Mouse (Mus musculus) G1E-ER4 (cell line): ENCODE measurements around the gene Ms4a4c. TPM values are rescaled to one million over a fixed set of nuclear protein-coding genes. Genes with fewer than 3 reads are reported as not detected.
"Not testable (repeated sequence)": the region's sequence is repeated elsewhere in the genome, so short reads cannot be mapped to it uniquely, and the experiment has no call there.

Experiments
- GATA1 ChIP-seq: IDR thresholded peaks from one replicate; pipeline ENCODE4 v1.8.0; 2012; ENCODE audit warnings: low read length, inconsistent platforms
- polyA plus RNA-seq: library from polyadenylated mRNA; stranded (reverse); fragments of >175 nt; gene quantifications from 2 replicates; pipeline ENCODE4 v1.2.3, GENCODE M21; 2012

The Ms4a4c gene
- polyA plus RNA-seq, 1 experiment = not detected

DNA sequence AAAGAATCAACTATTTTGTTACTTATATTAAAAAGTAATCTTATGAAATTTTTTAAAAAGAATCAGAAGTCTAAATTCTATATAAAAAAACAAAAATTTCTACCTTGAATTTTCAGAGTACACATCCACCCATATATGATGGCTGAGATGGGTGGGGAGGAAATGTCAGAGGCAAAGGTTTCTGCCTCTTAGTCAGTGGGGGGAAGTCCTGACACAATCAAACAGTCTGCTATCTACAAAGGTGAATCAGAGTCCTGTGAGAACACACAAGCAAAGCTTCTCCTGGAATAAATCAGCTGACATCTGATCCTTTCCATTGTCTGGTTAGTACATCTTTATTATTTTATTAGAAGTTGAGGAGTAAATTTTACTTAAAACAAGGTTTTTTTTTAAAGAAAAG is 38.8 kb downstream of the Ms4a4c start, which contains the start of gene Ms4a4b:
Gene Ms4a4b, plus strand, starts transcription at position 216 of the 400 bp plus-strand sequence.
- no peak for TF ChIP-seq GATA1

DNA sequence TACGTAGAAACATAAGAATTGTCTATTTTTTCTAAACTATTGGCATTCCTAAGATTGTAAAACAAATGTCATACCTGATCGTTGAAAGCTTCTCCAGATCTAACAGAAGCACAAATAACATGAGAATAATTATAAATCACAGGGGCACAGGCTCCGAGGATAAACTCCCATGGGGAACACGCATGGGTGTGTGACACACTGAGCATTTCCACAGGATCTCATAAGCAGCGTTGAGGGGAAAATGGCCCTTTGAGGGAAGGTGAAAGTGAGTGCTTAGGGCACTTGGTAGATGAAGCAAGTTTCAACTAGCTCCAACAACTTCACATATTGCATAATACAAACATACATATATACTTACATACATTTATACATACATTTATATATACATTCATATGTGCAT is 39.4 kb downstream of the Ms4a4c start:
- no peak for TF ChIP-seq GATA1

DNA sequence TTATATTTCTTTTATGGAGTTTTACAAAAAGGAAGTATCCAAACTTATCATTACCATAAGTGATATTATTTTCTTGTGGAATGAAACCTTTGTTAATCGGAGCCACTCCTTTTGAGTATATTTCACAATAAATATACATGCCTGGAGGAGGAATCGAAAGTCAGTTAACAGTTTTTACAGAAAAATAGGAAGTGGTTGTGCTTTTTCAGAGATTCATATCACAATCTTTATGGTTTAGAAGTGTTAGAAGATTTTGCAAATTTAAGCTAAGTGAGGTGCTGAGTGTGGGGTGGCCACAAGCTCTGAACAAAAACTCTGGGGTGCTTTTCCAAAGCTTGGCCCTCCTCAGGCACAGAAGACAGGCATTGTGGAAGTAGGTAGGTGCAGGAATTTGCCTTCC is 42.7 kb downstream of the Ms4a4c start:
- TF ChIP-seq GATA1 = no peak

GRCm38 (mm10) chr19:11466471-11466870 is 61.9 kb downstream of the Ms4a4c start:
- no peak for TF ChIP-seq GATA1

DNA sequence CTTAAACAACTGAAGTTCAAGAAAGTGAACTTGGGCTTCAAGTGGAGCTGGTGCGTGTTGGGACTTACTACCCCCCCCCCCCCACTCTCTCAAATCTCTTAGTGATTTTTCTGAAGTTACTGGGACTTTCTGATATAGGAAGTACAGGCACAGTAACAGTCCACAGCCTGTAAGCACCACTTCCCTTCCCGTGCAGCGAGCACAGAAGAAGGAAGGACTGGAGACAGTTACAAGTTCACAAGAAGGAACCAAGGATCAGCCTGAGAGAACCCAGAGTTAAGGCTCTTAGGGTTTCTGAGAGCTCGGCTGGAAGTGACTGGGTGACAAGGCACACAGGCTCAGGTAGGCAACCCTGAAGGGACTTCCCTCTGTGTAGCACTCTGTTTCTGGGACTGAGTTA is 64.6 kb downstream of the Ms4a4c start, which contains the start of gene Ms4a6c:
Gene Ms4a6c, plus strand, starts transcription at position 152 of the 400 bp plus-strand sequence.
- TF ChIP-seq GATA1 = not testable (repeated sequence)

Other genes starting within 250 kb of the Ms4a4c start
- not detected in 2 replicates for gene 1700025F22Rik, start 239.4 kb upstream of the Ms4a4c start, polyA plus RNA-seq
- gene Ms4a13, start 208.0 kb upstream of the Ms4a4c start, polyA plus RNA-seq = not detected in 2 replicates
- gene Ms4a12, start 172.3 kb upstream of the Ms4a4c start, polyA plus RNA-seq = not detected in 2 replicates
- gene Ms4a1, start 138.5 kb upstream of the Ms4a4c start, polyA plus RNA-seq = not detected in 2 replicates
- not detected in 2 replicates for gene Ms4a5, start 120.9 kb upstream of the Ms4a4c start, polyA plus RNA-seq
- gene Ms4a14, start 90.3 kb upstream of the Ms4a4c start, polyA plus RNA-seq = not detected in 2 replicates
- not detected in 2 replicates for gene Ms4a7, start 68.6 kb upstream of the Ms4a4c start, polyA plus RNA-seq
- not detected in 2 replicates for gene Ms4a4a, start 29.2 kb upstream of the Ms4a4c start, polyA plus RNA-seq
- not detected in 2 replicates for gene Ms4a4b, start 38.8 kb downstream of the Ms4a4c start, polyA plus RNA-seq
- not detected in 2 replicates for gene Ms4a6c, start 64.6 kb downstream of the Ms4a4c start, polyA plus RNA-seq
- gene Gm8369, start 81.2 kb downstream of the Ms4a4c start, polyA plus RNA-seq = not detected in 2 replicates
- gene Ms4a6b, start 111.7 kb downstream of the Ms4a4c start, polyA plus RNA-seq = not detected in 2 replicates
- not detected in 2 replicates for gene Ms4a4d, start 132.0 kb downstream of the Ms4a4c start, polyA plus RNA-seq
- not detected in 2 replicates for gene Ms4a6d, start 200.1 kb downstream of the Ms4a4c start, polyA plus RNA-seq
- gene Ms4a2, start 218.9 kb downstream of the Ms4a4c start, polyA plus RNA-seq = not detected in 2 replicates
- gene Ms4a3, start 236.1 kb downstream of the Ms4a4c start, polyA plus RNA-seq = not detected in 2 replicates